Mouse (Mus musculus): ENCODE results near the gene Cdca7l.

Cdca7l gene

GRCm38 (mm10) chr12:117809327-117810017, 5.4 kb downstream of the Cdca7l start:
- DNase-seq (ENCODE audit: low spot score in 2 of 2), result no peak

- no peak for DNase-seq (ENCODE audit: low spot score in 2 of 2)
Measured at GRCm38 (mm10) chr12:117810074-117810473, 6.0 kb downstream of the Cdca7l start.

GRCm38 (mm10) chr12:117820138-117820858, 16.2 kb downstream of the Cdca7l start:
- no peak for DNase-seq (ENCODE audit: low spot score in 2 of 2)

- DNase-seq (ENCODE audit: low spot score in 2 of 2), result no peak
Measured at GRCm38 (mm10) chr12:117820859-117821221, 16.8 kb downstream of the Cdca7l start.

- DNase-seq (ENCODE audit: low spot score in 2 of 2), result no peak
Measured at GRCm38 (mm10) chr12:117821394-117821793, 17.3 kb downstream of the Cdca7l start.

GRCm38 (mm10) chr12:117828350-117828749, 24.3 kb downstream of the Cdca7l start:
- DNase-seq (ENCODE audit: low spot score in 2 of 2), result no peak

- DNase-seq (ENCODE audit: low spot score in 2 of 2), result no peak
Measured at GRCm38 (mm10) chr12:117831351-117831961, 27.4 kb downstream of the Cdca7l start.

GRCm38 (mm10) chr12:117832190-117832589, 28.1 kb downstream of the Cdca7l start:
- no peak for DNase-seq (ENCODE audit: low spot score in 2 of 2)

- DNase-seq (ENCODE audit: low spot score in 2 of 2), result no peak
Measured at GRCm38 (mm10) chr12:117834652-117835051, 30.6 kb downstream of the Cdca7l start.

- no peak for DNase-seq (ENCODE audit: low spot score in 2 of 2)
Measured at GRCm38 (mm10) chr12:117835371-117835770, 31.3 kb downstream of the Cdca7l start.

- no peak for DNase-seq (ENCODE audit: low spot score in 2 of 2)
Measured at GRCm38 (mm10) chr12:117837376-117837775, 33.3 kb downstream of the Cdca7l start.

GRCm38 (mm10) chr12:117840705-117841104, 36.6 kb downstream of the Cdca7l start:
- no peak for DNase-seq (ENCODE audit: low spot score in 2 of 2)

GRCm38 (mm10) chr12:117842676-117843075, 38.6 kb downstream of the Cdca7l start:
- DNase-seq (ENCODE audit: low spot score in 2 of 2), result no peak

GRCm38 (mm10) chr12:117843302-117844074, 39.4 kb downstream of the Cdca7l start:
- peak; percentile 17 to 48 for DNase-seq (ENCODE audit: low spot score in 2 of 2)

- DNase-seq (ENCODE audit: low spot score in 2 of 2), result no peak
Measured at GRCm38 (mm10) chr12:117844075-117844408, 40.0 kb downstream of the Cdca7l start.

GRCm38 (mm10) chr12:117844917-117845316, 40.8 kb downstream of the Cdca7l start:
- DNase-seq (ENCODE audit: low spot score in 2 of 2), result no peak

GRCm38 (mm10) chr12:117848621-117849020, 44.5 kb downstream of the Cdca7l start:
- DNase-seq (ENCODE audit: low spot score in 2 of 2), result no peak

- no peak for DNase-seq (ENCODE audit: low spot score in 2 of 2)
Measured at GRCm38 (mm10) chr12:117850472-117850871, 46.4 kb downstream of the Cdca7l start.

GRCm38 (mm10) chr12:117853316-117853715, 49.2 kb downstream of the Cdca7l start:
- DNase-seq (ENCODE audit: low spot score in 2 of 2), result peak; percentile 8 to 44

GRCm38 (mm10) chr12:117857023-117857422, 52.9 kb downstream of the Cdca7l start:
- no peak for DNase-seq (ENCODE audit: low spot score in 2 of 2)

GRCm38 (mm10) chr12:117857884-117858283, 53.8 kb downstream of the Cdca7l start:
- no peak for DNase-seq (ENCODE audit: low spot score in 2 of 2)

- DNase-seq (ENCODE audit: low spot score in 2 of 2), result no peak
Measured at GRCm38 (mm10) chr12:117860840-117861239, 56.8 kb downstream of the Cdca7l start.
